Mouse (Mus musculus) 416B (cell line): ENCODE data around the gene Ubqln1.

Source experiments
- DNase-seq: peaks from one replicate; pipeline ENCODE4 v3.0.0; 2011; ENCODE audit warnings: low read depth

Gene Ubqln1

DNA sequence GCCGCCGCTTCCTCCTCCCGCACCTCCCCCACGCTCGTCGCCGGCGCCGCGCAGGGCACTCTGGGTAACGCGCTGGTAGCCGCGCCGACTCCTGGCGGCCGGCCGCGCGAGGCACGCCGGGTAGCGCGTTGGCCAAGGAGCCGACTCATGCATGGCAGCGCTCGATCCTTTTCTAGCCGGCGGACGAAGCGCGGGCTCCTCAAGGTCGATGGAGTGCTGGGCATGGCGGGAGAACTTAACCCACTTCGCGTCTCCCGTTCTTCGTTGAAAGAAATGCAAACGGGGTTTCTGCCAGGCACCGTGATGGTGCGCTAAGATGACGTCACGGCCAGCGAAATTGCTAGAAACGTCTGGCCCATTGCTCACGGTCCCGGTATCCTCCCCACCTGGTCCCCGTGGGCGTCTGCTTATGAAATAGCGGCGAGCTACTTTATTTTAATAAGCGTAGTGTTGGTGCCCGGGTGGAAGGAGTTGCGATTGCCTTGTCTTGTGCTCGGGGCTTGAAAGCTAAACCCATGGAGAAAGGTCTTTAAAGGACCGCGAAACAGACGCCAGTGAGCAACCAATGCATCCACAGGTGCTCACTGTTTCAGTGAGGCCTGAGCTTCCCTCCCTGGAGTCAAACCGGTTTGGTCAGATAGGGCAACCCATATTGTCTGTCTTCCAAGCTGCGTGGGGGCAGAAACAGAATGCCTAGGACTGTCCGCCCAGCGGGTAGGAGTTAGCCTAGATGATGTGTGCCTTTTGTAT lies at the start of gene Ubqln1:
Gene Ubqln1 (minus strand): TSS at position 62 of the 750 bp plus-strand sequence.
- peak; percentile 75 for DNase-seq

DNA sequence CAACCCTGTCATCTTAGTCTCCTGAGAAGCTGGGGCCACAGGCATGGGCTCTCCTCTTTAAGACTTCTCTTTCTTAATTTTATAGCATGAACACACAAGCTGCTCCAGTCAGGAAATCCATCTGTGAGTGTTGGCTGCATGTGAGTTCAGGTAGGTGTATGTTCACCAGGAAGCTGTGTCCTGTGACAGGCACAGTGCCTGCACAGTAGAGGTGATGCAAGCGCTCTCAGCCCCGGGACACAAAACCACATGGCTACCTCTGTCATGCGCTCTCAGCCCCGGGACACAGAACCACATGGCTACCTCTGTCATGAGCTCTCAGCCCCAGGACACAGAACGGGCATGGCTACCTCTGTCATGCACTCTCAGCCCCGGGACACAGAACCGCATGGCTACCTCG lies 48.1 kb upstream of the Ubqln1 start:
- DNase-seq: no peak

GRCm38 (mm10) chr13:58261674-58262073 lies 46.2 kb upstream of the Ubqln1 start:
- peak; percentile 42 for DNase-seq

- DNase-seq: peak; percentile 25
Measured at GRCm38 (mm10) chr13:58253268-58253667, 37.8 kb upstream of the Ubqln1 start.

- DNase-seq: no peak
Measured at GRCm38 (mm10) chr13:58248957-58249356, 33.5 kb upstream of the Ubqln1 start.

DNA sequence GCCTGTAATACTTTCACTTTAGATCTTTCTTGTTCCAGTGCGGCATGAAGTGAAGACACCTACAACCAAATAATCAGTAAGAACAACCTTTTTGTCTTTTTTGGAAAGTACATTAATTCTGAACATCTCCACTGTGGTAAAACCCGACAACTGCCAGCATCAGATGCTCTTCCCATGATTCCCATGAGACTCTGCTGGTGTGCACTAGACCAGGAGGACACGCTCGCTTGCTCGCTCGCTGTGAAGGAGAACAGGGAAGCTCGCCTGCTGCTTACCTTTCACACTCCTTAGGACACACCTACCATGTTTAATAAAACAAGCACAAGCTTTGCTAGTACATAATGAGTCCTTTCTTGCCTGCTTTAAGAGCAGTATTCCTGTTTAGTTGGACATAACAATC lies 21.1 kb upstream of the Ubqln1 start:
- no peak for DNase-seq

DNA sequence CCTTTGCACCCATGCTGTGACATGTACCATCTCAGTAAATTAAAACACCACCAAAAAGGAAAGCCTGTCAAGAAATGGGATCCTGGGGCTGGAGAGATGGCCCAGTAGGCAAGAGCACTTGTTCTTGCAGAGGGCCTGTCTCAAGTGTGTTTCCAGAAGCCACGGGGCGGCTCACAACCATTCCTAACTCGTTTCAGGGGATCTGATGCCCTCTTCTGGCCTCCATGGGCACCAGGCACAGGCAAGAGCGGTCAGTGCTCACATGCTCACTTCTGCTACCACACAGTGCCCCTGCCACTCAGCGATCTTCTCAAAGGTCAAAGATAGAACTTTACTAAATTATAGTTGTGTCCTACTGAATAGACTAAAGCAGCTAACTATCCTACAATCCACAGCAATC lies 17.2 kb upstream of the Ubqln1 start:
- peak; percentile 63 for DNase-seq

- DNase-seq: no peak
Measured at GRCm38 (mm10) chr13:58232070-58232469, 16.6 kb upstream of the Ubqln1 start.

DNA sequence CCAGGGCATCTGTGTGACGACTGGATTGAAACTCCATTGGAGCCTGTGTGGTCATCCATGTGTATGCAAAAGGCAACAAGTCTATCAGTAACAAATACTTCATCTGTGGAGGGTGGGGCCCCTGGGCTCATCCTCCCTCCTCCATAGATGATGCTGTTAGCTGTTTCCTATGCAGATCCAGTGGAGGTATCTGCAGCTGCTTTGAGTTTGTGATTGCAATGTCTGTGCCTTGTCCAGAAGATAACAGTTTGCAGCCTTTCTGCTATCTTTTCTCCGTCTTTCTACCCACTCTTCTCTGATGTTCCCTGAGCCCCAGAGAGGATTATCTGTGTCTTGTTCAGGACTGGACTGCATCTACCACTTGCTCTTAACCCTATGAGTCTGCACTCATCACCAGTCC lies 13.2 kb upstream of the Ubqln1 start:
- no peak for DNase-seq

- no peak for DNase-seq
Measured at GRCm38 (mm10) chr13:58225694-58226093, 10.2 kb upstream of the Ubqln1 start.

DNA sequence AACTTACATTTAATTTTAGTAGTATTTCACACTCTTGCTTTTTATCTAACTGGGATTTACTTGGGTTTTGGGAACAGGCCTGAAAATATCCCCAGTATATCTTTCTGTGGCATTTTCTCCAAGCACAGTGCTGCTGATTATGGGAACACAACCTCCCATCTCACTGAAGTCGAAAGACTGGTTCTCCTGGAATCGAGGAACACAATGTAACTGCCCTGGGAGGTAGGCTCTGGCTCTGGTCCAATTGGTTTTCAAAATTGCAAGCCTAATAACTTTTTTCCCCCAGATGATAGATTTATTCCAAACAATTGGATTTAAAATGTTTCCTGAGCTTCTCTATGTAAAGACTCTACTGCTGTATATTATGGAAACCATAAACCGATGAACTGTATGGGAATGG lies 4.8 kb upstream of the Ubqln1 start:
- DNase-seq: no peak

DNA sequence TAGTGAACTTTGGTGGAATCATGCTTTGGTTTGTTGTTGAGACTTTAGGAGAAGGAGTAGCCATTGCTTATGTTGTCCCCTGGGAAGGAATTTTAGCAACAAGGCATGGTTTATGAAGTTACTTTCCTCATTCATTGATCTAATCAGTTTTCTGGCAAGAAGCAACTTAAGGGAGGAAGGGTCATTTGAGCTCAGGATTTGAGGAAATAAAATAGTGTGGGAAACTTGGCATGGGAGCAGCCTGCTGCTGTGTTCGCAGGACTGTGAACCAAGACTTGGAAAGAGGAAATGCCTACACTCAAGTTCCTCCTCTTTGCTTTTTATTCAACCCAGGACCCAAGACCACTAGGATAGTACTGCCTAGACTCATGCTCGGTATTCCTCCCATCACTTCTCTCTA lies 2.1 kb upstream of the Ubqln1 start:
- no peak for DNase-seq

- no peak for DNase-seq
Measured at GRCm38 (mm10) chr13:58216395-58216794, 942 bp upstream of the Ubqln1 start.

DNA sequence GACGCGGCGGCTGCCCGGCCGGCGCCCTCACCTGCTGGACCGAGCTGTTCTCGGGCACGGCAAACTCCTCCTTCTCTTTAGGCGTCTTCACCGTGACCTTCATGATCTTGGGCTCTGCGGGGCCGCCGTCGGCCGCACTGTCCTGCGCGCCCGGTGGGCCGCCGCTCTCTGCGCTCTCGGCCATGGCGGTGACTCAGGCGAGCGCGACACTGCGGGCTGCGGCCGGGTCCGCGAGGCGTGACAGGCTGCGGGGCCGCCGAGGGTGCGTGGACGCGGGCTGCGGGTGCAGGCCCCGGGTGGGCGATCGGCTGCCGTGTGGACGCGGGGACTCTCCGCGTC lies 231 bp downstream of the Ubqln1 start:
- no peak for DNase-seq

GRCm38 (mm10) chr13:58214346-58215252 lies 854 bp downstream of the Ubqln1 start:
- DNase-seq: peak; percentile 56

DNA sequence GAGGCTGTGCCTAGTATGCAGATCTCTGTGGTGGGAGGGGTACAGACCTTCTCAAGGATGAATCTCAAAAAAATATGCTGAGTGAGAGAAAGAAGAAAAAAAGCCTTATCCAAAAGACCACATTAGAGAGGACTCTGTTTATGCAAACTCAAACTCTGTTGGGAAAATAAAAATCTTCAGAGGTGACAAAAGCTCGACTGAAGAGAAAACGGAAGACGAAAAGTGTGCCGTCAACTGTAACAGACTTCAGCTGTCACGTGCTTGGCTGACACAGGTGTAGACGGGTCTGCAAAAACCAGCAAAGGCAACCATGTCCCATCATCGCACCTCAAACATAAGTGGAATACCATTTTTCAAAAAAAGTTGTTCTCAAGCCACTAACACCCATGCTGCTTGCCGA lies 1.7 kb downstream of the Ubqln1 start:
- DNase-seq: no peak

- DNase-seq: no peak
Measured at GRCm38 (mm10) chr13:58212530-58212929, 2.9 kb downstream of the Ubqln1 start.

- DNase-seq: no peak
Measured at GRCm38 (mm10) chr13:58210441-58210840, 5.0 kb downstream of the Ubqln1 start.

DNA sequence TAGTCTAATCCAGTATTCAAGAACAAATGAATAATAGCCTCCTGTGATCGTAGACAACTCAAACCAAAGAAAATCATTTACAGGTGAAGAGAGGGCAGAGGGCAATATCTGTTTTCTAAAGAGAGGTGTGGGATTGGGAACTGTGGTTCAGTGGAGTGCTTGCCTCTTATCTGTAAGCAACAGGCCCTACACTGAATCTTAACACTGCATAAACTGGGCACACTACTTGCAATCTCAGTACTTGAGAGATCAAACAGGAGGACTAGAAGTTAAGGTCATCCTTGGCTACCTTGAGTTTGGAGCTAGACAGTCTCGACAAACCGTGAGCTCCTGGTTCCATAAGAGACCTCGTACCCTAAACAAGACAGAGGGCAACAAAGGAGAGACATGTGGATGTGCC lies 9.4 kb downstream of the Ubqln1 start:
- DNase-seq: no peak

DNA sequence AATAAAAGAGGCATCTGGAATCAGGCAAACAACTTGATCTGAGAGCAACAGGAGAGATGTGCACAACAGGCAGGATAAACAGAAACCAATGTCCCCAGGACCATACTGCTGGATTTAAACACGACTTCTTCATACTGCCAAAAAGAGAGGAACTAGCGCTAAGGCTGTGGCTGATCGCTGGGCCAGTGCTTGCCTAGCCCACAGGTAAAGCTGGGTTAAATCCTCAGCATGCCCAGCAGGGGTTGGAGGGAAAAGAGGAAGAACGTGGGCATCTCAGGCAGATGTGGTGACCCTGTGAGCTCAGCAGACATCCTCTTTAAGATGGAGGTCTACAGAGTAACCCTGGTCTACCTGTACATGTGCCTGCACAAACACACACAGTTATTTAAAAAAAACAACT lies 10.5 kb downstream of the Ubqln1 start:
- peak; percentile 68 for DNase-seq

DNA sequence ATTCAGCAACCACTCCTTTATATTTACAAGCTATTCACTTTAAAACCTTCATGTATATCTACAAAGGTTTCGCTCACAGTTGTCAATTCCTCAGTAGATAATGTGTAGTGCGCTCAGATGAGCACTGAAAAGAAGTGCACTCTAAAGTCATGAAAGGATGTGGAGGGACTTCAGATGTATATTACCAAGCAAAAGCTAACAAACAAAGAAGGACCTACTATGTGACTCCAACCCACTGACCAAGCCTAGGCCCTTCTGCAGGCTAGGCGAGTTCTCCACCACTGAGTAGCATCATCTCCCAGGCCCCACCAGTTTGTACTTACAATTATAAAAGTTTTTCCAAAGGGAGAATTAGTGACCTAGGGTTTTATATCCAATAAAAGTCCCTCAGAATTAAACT lies 11.3 kb downstream of the Ubqln1 start:
- no peak for DNase-seq

DNA sequence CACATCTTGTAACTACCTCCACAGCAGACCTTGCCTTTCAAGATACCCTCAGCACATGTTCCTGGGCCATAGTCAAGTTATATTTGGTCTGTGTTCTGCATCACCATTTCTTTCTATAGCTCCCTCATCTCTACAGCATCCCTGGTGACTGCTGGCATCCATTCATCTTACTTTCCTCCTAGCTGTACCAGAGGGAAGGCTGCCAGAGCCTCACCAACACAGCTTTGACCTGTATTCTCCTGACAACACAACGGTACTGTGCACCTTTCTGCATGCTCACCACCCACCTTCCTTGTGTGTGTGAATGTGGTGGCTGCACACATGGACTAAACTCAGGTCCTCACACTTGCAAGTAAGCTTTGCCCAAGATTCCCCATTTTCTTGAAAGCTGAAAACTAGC lies 12.6 kb downstream of the Ubqln1 start:
- DNase-seq: no peak

DNA sequence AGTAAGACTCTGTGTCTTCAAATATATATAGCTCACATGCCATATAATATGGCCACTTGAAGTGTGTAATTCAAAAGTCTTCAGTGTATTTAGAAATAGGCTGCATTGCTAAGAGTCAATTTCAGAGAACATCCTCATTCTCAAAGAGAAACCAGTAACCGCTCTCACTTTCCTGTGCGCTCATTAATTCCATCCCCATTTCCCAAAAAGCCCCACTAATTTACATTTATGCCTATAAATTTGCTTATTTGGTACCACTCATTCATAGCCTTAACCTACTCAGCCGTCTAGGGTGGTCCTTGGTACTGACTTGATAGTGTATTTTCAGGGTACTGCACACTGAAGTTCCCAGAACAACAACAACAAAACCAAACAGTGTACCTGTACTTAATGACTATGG lies 13.5 kb downstream of the Ubqln1 start:
- DNase-seq: no peak
